Mouse (Mus musculus) bone marrow, adult 2 months (tissue): ENCODE measurements around the gene Ranbp9.

Experiments
- CTCF ChIP-seq: fragments of 200-500 bp; IDR thresholded peaks from 2 replicates; pipeline ENCODE4 v1.5.1; 2011; ENCODE audit warnings: low read length, control low read depth; ENCODE audit not compliant: control insufficient read depth, insufficient read depth
- POLR2A ChIP-seq: fragments of 200-500 bp; IDR thresholded peaks from 2 replicates; pipeline ENCODE4 v1.6.1; 2011; ENCODE audit warnings: low read depth, mild to moderate bottlenecking, control low read depth, low read length, borderline replicate concordance; ENCODE audit not compliant: control insufficient read depth

DNA sequence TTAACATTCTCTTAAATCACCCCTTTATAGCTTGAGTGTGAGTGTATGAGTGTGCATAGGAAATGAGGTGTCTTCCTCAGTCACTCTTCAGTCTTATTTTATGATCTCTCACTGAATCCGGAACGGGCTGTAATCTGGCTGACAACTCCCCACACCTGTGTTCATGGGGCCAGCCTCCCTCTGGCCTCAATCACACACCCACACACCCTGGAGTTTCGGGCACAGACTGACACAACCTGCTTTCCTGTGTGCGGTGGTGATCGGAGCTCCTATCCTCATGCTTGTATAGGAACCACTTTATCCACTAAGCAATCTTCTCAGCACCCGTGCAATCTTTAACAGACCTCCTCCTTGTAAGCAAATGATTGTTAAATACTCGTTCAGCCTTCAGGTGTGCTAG is 4.9 kb downstream of the Ranbp9 start:
- no peak for TF ChIP-seq POLR2A
- TF ChIP-seq CTCF, result no peak
